Mouse (Mus musculus) lung, adult 2 months (tissue): ENCODE data around the gene Rnf130. TPM values are rescaled to one million over a fixed set of nuclear protein-coding genes. Genes with fewer than 3 reads are reported as not detected.

Experiments used
- DNase-seq: peaks from one replicate; pipeline ENCODE4 v3.0.0; 2022
- H3K4me1 ChIP-seq: fragments of 200-500 bp; 2 replicates; pipeline ENCODE4 v1.6.1; 2011; ENCODE audit warnings: low read length; ENCODE audit not compliant: control insufficient read depth, insufficient read depth
- H3K4me3 ChIP-seq: fragments of 200-500 bp; replicated peaks from 2 replicates; pipeline ENCODE3; 2011; ENCODE audit warnings: low read depth, mild to moderate bottlenecking, control low read depth, low read length; ENCODE audit errors: extremely low read depth
- CTCF ChIP-seq: fragments of 200-500 bp; IDR thresholded peaks from 2 replicates; pipeline ENCODE4 v1.5.1; 2011; ENCODE audit warnings: mild to moderate bottlenecking, low read length, control low read depth; ENCODE audit not compliant: insufficient read depth
- POLR2A ChIP-seq: fragments of 200-500 bp; IDR thresholded peaks from 2 replicates; pipeline ENCODE4 v1.6.1; 2011; ENCODE audit warnings: low read depth, mild to moderate bottlenecking, control low read depth, low read length, borderline replicate concordance; ENCODE audit errors: extremely low read depth
- WGBS: fragments of 180-500 bp; shearing (Covaris S2); methylation state at CpG from one replicate; pipeline ENCODE4 v1.1.7; 2018; 5-methylcytosine and 5-hydroxymethylcytosine counted together
- polyA plus RNA-seq: library from polyadenylated mRNA; depleted of rRNA; stranded (reverse); fragments of >200 nt; gene quantifications from 2 replicates; pipeline ENCODE4 v1.2.3, GENCODE M21; 2012

The Rnf130 gene
- polyA plus RNA-seq, 1 experiment, result 38.9 TPM

DNA sequence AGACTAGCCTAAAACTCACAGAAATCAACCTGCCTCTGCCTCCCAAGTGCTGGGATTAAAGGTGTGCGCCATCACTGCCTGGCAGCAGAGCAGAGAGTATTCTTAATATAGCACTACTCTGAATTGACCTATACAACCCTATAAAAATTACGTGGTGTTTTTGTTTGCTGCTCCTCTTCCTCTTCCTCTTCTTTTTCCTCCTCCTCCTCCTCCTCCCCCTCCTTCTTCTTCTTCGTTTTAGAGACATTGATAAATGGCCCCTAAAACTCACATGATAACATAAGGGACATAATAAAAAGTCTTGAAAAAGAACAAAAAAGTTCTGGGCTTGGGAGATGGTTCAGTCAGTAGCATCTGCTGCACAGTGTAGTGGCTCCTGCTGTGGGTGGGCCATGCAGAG lies 16.0 kb downstream of the Rnf130 start:
- TF ChIP-seq POLR2A, result no peak
- no peak for TF ChIP-seq CTCF
- 48% methylated on average over 3 of the region's 3 CpGs for WGBS
- DNase-seq, result no peak
- Histone ChIP-seq H3K4me1 (peaks cover 2% of the 10 kb centered on the region; the same call in 1 of the 2 replicates), H3K4me3 (no peak overlapping the region)

DNA sequence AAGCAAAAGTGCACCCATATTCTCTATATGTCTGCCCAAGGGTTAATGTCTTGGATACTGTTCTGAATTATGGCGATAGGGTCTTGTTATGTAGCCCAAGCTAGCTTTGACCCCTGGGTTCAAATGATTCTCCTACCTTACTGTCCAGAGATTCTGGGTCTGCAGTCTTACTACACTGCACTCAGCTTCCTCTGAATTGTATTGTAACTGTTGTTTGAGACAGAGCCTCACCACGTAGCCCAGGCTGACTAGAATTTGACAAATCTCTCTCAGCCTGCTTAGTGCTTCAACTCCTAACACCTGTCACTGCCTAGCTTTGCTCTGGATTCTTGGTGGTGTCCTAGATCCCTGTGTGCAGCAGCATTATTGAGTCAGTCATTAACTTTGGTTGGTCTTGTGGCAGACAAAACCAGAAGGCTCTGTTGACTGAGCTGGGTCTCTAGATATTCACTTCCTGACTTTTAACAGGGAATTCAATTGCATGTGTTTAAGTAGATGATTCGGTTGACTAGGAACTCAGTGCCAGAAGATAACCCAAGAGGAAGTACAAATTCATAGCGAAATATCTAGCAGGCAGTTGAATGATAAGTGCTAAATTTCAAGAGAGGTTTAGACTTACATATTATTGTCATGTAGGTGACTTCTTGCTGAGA lies 17.3 kb downstream of the Rnf130 start:
- Histone ChIP-seq H3K4me3 (no peak overlapping the region), H3K4me1 (peaks cover 2% of the 10 kb centered on the region; the same call in 1 of the 2 replicates)
- 65% methylated on average over 4 of the region's 4 CpGs for WGBS
- TF ChIP-seq POLR2A, result no peak
- TF ChIP-seq CTCF, result no peak
- no peak for DNase-seq

DNA sequence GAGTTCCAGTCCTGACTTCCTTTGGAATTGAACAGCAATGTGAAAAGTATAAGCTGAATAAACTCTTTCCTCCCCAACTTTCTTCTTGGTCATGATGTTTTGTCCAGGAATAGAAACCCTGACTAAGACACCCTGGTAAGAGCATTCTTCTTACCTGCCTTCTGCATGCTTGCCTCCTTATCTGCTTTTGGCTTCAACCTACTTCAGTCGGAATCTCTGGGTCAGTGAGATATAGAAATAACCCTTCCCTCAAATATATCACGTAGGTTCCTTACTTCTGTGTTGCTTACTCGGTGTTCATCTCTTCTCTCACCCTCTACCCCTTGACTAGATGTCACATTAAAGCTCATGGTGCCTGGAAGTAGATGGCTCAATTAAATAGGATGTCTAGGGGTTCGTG lies 19.3 kb downstream of the Rnf130 start:
- WGBS, result 90% methylated on average over 4 of the region's 4 CpGs
- no peak for DNase-seq
- H3K4me3 ChIP-seq, result no peak overlapping the region
- peaks cover 4% of the 10 kb centered on the region; the same call in 1 of the 2 replicates for H3K4me1 ChIP-seq
- TF ChIP-seq POLR2A (no peak), CTCF (no peak)

DNA sequence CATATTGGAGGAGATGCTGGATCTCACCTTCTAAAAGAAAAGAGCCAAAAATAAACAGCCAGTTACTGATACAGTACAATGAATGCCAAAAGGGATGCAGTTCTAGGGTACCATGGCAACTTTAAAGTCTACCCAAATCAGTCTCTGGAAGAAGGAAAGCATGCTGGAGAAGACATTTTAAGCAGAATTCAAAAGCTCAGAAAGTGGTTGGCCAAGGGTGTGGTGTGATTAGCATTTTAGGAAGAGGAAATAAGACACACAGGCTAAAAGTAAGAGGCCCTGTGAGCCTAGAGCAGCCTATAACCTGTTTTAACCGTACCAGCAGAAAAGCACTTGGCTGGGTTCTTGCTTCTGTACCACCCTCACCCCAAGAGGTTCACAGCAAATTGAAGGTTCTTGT lies 22.5 kb downstream of the Rnf130 start:
- no peak for DNase-seq
- TF ChIP-seq POLR2A (no peak), CTCF (no peak)
- Histone ChIP-seq H3K4me3 (no peak overlapping the region), H3K4me1 (peaks cover 2% of the 10 kb centered on the region; the same call in 1 of the 2 replicates)
- WGBS, result 55% methylated on average over 1 of the region's 1 CpGs

DNA sequence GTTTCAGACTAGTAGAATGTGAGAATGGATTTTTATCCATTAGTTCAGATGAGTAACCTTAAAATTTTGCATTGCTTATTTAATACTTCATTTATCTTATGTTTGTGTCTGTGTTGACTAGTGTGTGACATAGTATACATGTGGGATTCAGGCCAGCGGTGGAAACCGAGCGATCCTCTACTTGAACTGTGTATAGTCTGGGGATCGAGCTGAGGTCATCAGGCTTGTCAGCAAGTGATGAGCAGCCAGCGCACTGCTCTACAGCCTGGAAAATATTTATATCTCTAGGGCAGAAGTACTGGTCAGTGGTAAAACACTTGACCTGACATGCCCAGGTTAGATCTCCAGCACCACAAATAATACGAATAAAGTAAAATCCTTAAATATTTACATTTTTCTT lies 23.0 kb downstream of the Rnf130 start:
- no peak for DNase-seq
- WGBS, result 44% methylated on average over 6 of the region's 6 CpGs
- H3K4me1 ChIP-seq, result peaks cover 2% of the 10 kb centered on the region; the same call in 1 of the 2 replicates
- TF ChIP-seq POLR2A, result no peak
- no peak overlapping the region for H3K4me3 ChIP-seq

DNA sequence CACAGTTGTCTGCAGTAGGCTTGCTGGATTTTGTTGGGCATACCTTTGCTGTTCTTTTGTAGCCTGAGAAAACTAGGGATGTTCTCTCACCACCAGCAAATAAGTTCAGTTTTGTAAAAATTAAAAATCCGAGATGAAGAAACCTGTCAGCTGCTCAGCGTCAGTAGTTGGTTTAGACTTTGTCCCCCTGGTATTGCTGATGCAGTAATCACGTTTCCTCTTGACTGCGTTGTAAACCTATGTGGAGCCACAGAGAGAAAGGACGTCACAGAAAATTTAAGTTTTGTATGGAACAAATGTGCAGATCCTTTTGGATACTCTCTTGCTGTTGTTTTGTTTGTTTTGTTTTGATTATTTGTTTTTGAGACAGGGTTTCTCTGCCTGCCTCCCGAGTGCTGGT lies 25.2 kb downstream of the Rnf130 start:
- Histone ChIP-seq H3K4me3 (no peak overlapping the region), H3K4me1 (peaks cover 2% of the 10 kb centered on the region; the same call in 1 of the 2 replicates)
- no peak for TF ChIP-seq CTCF
- no peak for TF ChIP-seq POLR2A
- WGBS, result 83% methylated on average over 6 of the region's 6 CpGs
- DNase-seq, result no peak

DNA sequence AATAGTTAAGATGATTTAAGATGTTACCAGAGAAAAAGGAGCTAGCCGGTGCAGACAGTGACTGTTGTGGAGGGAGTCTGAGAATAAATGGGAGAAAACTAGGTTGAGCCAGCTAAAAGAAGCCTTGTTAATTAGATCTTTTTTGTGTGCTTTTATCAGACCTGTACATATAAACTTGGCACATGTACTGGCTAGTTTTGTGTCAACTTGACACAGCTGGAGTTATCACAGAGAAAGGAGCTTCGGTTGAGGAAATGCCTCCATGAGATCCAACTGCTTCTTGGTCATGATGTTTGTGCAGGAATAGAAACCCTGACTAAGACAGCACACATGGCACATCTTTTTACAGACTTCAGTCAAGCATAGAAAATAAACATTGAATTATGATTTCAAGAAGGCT lies 32.6 kb downstream of the Rnf130 start:
- Histone ChIP-seq H3K4me3 (no peak overlapping the region), H3K4me1 (no peaks in the 10 kb centered on the region)
- WGBS, result 66% methylated on average over 2 of the region's 2 CpGs
- no peak for DNase-seq
- TF ChIP-seq CTCF, result no peak
- no peak for TF ChIP-seq POLR2A

DNA sequence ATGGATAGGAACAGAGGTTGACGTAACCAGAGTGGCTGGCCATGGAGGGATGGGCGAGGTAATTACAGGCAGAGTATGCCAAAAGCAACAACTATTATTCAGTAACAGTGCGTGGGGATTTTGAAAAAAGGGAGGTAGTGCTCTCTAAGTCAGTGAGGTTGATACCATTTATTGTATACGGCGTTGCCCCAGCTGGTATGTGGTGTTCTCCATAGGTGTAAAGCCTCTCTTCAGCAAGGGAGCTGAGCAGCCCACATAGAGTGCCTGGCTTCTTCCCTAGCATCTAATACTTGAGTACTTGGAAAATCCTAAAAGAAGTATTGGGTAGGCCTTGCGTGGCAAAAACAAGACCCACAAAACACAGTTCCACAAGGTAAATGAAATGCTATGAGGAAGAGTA lies 33.1 kb downstream of the Rnf130 start:
- Histone ChIP-seq H3K4me1 (no peaks in the 10 kb centered on the region), H3K4me3 (no peak overlapping the region)
- WGBS, result 93% methylated on average over 6 of the region's 6 CpGs
- DNase-seq, result no peak
- no peak for TF ChIP-seq CTCF
- no peak for TF ChIP-seq POLR2A

DNA sequence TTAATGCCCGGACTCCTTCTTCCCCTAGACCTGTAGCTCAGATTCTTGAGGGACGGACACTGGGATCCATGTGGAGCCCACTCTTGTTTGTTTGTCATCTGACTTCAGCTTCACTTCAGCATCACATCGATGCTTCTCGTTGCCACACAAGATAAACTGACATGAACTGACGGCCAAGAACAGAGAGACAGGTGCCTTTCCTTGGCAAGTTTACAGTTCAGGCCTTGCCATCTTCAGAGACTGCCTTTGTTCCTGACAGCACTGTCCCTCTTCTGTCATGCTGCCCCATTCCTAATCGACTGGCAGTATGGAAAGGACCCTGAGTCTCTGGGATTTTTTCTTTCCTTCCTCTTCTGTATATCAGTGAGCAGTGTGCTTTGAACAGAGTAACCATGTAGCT lies 33.9 kb downstream of the Rnf130 start:
- 83% methylated on average over 6 of the region's 6 CpGs for WGBS

DNA sequence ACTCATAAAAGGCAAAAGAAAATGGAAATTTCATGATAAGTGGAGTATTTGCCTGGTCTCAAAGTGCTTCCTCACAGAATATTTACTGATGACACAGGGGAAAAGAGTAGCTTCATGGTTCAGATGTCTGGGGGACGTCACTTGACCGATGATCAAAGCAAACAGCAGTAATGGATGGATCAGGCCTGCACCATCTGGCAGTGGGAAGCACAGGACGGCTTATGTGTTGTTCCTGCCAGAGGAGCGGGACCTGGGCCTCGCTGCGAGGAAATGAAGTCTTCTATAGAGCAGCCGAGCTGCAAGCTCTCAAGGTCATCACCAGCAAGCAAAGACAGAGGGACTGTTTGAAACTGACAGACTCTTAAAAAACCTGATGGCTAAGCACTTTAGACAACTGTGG lies 37.0 kb downstream of the Rnf130 start:
- WGBS, result 55% methylated on average over 7 of the region's 7 CpGs
- TF ChIP-seq CTCF (no peak), POLR2A (no peak)
- DNase-seq, result no peak
- no peaks in the 10 kb centered on the region for H3K4me1 ChIP-seq
- no peak overlapping the region for H3K4me3 ChIP-seq

More for the DNA sequence above, 33.9 kb downstream of the Rnf130 start:
- Histone ChIP-seq H3K4me1 (no peaks in the 10 kb centered on the region), H3K4me3 (no peak overlapping the region)
- DNase-seq, result no peak
- TF ChIP-seq POLR2A (no peak), CTCF (no peak)
